Mouse (Mus musculus): ENCODE results near the gene Krt75. TPM values are rescaled to one million over a fixed set of nuclear protein-coding genes. Genes with fewer than 3 reads are reported as not detected.

The Krt75 gene
- polyA plus RNA-seq (2012; rRNA removed) = not detected in 2 replicates

DNA sequence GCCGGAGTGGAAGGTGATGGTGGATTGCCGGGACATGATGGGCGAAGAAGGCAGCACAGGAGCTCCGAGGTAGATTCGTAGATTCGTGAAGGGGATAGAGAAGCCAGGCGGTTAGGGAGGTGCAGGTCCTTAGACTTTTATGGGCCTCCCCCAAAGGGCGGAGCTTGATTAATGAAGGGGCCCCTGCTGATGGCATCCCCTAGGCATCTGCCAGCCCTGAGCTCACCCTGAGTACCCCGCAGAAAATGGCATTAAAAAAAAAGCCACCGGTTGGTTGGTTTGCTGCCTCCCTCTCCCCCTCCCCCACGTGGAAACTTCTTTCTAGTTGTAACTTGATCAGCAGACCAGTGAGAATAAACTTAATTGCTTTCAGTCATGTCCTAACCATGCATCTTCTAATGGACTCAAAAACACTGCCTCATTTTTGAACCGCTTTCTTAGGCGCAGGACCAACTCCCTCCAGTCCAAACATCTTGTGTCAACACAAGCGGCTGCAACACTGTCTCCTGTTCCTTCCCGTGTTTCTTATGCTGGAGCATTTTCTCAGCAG, at the start of gene Krt75:
Gene Krt75 (minus strand): TSS at position 109 of the 550 bp plus-strand sequence.

DNA sequence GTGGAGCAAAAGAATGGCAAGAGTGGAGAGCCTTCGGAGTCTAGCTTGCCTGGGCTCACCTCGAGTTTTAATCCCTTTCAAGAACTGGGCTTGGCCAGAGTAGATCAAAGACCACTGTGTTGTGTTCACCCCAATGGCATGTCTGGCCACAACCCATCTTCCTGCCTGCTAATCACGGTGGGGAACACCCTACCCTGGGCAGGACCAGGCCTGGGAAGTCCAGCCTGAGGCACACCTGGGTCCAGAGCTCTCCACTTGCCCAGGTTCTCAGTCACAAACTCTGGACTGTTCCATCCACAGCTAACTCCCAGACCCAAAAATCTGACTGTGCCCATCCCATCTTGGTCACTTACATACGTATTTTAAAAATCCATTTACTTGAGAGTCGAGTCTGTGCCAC, 10.9 kb downstream of the Krt75 start, which contains the start of gene Krt90:
Gene Krt90 (minus strand): TSS at position 101 of the 400 bp plus-strand sequence.

DNA sequence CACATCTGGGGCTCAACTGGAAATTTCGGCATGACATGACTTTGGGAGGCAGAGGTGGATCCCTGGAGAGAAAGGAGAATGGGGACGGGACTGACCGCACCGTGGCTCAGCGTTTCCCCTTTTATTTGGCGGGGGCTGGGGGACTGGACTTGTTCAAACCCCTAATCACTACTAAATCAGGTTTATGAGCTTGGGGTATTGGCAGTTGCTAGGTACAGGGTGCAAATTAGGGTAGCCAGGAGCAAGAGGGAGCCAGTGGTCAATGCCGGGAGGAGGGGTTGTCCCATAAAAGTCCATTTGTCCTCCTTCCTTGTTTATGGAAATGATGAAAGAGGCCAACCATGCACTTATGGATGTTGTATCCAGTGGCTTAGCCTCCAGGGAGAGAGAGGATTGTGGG, 23.1 kb downstream of the Krt75 start, which contains the start of gene Krt82:
Gene Krt82 (minus strand): TSS at position 101 of the 400 bp plus-strand sequence.

DNA sequence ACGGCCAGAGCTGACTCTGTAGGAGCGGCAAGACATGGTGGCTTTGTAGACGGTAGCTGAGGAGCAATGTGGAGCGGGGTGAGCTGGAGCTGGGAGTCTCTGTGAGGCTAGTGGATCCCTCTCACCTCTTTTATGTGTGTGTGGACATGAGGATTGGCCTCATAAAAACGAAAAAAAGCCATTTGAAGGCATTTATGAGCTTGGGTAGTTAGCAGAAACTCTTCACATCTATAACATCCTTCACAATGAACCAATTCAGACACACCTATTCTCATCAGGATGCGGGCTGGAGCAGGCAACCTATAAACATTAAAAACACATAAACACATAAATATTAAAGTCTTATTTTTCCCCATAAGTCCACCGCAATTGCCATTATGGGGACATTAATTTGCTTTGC, 41.0 kb downstream of the Krt75 start, which contains the start of gene Krt84:
Gene Krt84 (minus strand): TSS at position 101 of the 400 bp plus-strand sequence.

DNA sequence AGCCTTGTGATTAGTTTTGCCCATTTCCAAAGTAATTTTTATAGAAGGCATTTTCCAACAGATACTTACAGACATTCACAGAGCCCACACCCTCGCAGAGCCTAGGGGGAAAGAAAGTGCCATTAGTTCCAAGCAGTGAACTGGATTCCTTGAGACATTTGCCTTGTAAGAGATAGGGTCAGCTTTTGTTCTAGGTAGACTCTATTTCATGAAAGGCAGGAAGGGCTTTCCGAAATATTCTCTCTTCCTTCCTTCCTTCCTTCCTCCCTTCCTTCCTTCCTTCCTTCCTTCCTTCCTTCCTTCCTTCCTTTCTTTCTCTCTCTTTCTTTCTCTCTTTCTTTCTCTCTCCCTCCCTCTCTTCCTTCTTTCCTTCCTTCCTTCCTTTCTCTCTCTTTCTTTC, 56.5 kb downstream of the Krt75 start, which contains the start of gene Gm49425:
Gene Gm49425 (minus strand): TSS at position 101 of the 400 bp plus-strand sequence.

Other genes with a start within 250 kb of the Krt75 start
- gene Krt80, start 203.7 kb downstream of the Krt75 start, polyA plus RNA-seq (2012; rRNA removed) = 2.5 and 2.9 TPM in 2 replicates
- gene Krt7, start 162.9 kb downstream of the Krt75 start, polyA plus RNA-seq (2012; rRNA removed) = 71.1 and 72.9 TPM in 2 replicates
- gene Krt87, start 135.1 kb downstream of the Krt75 start, polyA plus RNA-seq (2012; rRNA removed) = 2.8 and 3.7 TPM in 2 replicates
- gene Krt88, start 126.2 kb downstream of the Krt75 start, polyA plus RNA-seq (2012; rRNA removed) = not detected in 2 replicates
- not detected in 2 replicates for gene Krt81, start 110.2 kb downstream of the Krt75 start, polyA plus RNA-seq (2012; rRNA removed)
- gene Krt86, start 100.4 kb downstream of the Krt75 start, polyA plus RNA-seq (2012; rRNA removed) = not detected in 2 replicates
- gene Krt83, start 82.4 kb downstream of the Krt75 start, polyA plus RNA-seq (2012; rRNA removed) = 0.63 and 0.72 TPM in 2 replicates
- gene Gm49425, start 56.6 kb downstream of the Krt75 start, polyA plus RNA-seq (2012; rRNA removed) = not detected in 2 replicates
- gene Krt84, start 41.1 kb downstream of the Krt75 start, polyA plus RNA-seq (2012; rRNA removed) = 1.0 and 1.2 TPM in 2 replicates
- gene Krt82, start 23.2 kb downstream of the Krt75 start, polyA plus RNA-seq (2012; rRNA removed) = not detected in 2 replicates
- 0.03 TPM in 1 of 2 replicates, not detected in the other for gene Krt90, start 11.0 kb downstream of the Krt75 start, polyA plus RNA-seq (2012; rRNA removed)
- not detected in 2 replicates for gene Gm5414, start 54.3 kb upstream of the Krt75 start, polyA plus RNA-seq (2012; rRNA removed)
- not detected in 2 replicates for gene Gm5478, start 73.5 kb upstream of the Krt75 start, polyA plus RNA-seq (2012; rRNA removed)
- gene Krt6b, start 106.4 kb upstream of the Krt75 start, polyA plus RNA-seq (2012; rRNA removed) = not detected in 2 replicates
- 0.06 TPM in 1 of 2 replicates, not detected in the other for gene Krt6a, start 120.4 kb upstream of the Krt75 start, polyA plus RNA-seq (2012; rRNA removed)
- gene Krt5, start 139.0 kb upstream of the Krt75 start, polyA plus RNA-seq (2012; rRNA removed) = 0.08 and 0.44 TPM in 2 replicates
- gene Krt71, start 169.2 kb upstream of the Krt75 start, polyA plus RNA-seq (2012; rRNA removed) = not detected in 2 replicates
- not detected in 2 replicates for gene Krt72, start 212.6 kb upstream of the Krt75 start, polyA plus RNA-seq (2012; rRNA removed)
- gene Krt73, start 228.4 kb upstream of the Krt75 start, polyA plus RNA-seq (2012; rRNA removed) = not detected in 2 replicates
- gene Krt2, start 244.3 kb upstream of the Krt75 start, polyA plus RNA-seq (2012; rRNA removed) = 0.03 TPM in 1 of 2 replicates, not detected in the other

All from colon, adult 2 months (tissue).